Mouse (Mus musculus): ENCODE data around the gene Ildr2. TPM values are rescaled to one million over a fixed set of nuclear protein-coding genes. Genes with fewer than 3 reads are reported as not detected.
A peak's percentile ranks its signal among the peaks of the same experiment; 100 is the strongest.

Ildr2 gene
- total and polyA plus RNA-seq, 2 experiments from 2014 or later, result 6.4 to 38.1 TPM

DNA sequence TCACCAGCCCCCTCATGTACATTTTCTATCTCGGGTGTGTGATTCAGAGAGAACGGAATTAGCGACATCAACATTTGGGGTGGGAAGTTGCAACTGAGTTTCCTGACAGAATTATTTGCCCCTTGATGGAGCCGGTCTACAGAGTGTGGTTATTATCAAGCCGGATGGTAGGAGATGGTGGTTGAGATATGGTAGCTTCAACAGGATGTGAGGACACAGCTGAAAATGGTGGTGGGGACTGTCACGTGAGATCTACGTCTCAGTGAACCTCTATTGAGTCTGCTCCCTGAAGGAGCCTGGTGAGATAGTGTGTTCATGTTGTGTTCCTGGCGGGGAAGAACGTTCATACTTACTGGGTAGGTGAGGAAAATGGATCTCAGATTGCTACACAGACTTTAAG is 13.0 kb downstream of the Ildr2 start:
- no peaks in the 10 kb centered on the region for H3K36me3 ChIP-seq (ENCODE audit: insufficient read depth)
- DNase-seq (no peak), ATAC-seq (no peak)
- TF ChIP-seq CTCF (IDR thresholded peaks at IDR 0.05; ENCODE audit: low read depth), result no peak
- H3K9me3 ChIP-seq (ENCODE audit: low read length), result no peaks in the 10 kb centered on the region
- no peaks in the 10 kb centered on the region for H3K4me1 ChIP-seq (ENCODE audit: insufficient read depth)
- H3K27ac ChIP-seq (ENCODE audit: low read depth, low read length), result no peak overlapping the region
- H3K4me2 ChIP-seq (ENCODE audit: low read depth), result no peak overlapping the region
- no peak overlapping the region for H3K4me3 ChIP-seq (ENCODE audit: low read depth, low read length)
- H3K9ac ChIP-seq, result no peak overlapping the region
- H3K27me3 ChIP-seq (ENCODE audit: insufficient read depth, low read length), result no peaks in the 10 kb centered on the region
- 97% methylated on average over 9 of the region's 9 CpGs for WGBS

DNA sequence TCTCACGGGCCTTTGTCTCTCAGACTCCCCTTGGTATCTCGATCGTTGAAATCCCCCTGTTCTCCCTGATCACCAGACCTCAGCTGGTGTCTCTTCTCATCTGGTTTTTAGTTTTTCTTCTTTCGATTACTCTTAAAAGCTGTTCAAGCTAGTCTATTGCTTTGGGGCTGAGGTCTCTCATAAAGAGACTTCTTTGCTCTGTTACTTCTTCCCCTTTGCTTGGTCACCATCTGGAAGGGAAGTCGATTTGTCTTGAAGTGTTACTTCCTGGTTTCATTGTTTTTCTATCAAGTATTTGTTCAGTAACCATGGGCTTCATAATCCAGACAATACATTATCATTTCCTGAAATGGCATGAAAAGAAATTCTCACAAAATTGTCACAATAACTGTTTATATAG is 14.3 kb downstream of the Ildr2 start:
- Histone ChIP-seq H3K4me1 (ENCODE audit: insufficient read depth) (no peaks in the 10 kb centered on the region), H3K4me3 (ENCODE audit: low read depth, low read length) (no peak overlapping the region), H3K4me2 (ENCODE audit: low read depth) (no peak overlapping the region), H3K27ac (ENCODE audit: low read depth, low read length) (no peak overlapping the region), H3K36me3 (ENCODE audit: insufficient read depth) (no peaks in the 10 kb centered on the region), H3K27me3 (ENCODE audit: insufficient read depth, low read length) (no peaks in the 10 kb centered on the region), H3K9ac (no peak overlapping the region), H3K9me3 (ENCODE audit: low read length) (no peaks in the 10 kb centered on the region)
- ATAC-seq (no peak), DNase-seq (no peak)
- WGBS, result 94% methylated on average over 5 of the region's 5 CpGs
- TF ChIP-seq CTCF (IDR thresholded peaks at IDR 0.05; ENCODE audit: low read depth), result no peak

DNA sequence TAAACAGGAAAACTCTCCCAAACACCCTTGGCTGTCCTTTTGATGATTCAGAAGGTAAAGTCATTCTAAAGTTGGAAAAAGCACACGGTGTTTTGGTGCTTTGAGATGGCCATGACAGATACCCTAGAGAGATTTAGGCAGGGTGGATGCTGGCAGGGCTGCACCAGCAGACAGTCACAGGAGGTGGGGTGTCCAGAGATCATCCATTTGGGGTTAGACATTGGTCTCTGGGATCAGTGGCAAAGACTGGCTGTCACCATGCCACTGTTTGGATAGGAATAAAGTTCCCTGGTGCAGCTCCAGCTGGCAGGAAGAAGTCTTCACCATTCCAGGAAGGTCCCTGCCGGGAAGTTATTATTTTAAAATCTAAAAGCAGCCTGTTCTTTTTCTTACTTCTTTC is 24.8 kb downstream of the Ildr2 start:
- no peak for ATAC-seq
- no peak overlapping the region for H3K4me3 ChIP-seq (ENCODE audit: low read depth, low read length)
- no peak for DNase-seq
- TF ChIP-seq CTCF (IDR thresholded peaks at IDR 0.05; ENCODE audit: low read depth), result no peak
- peaks cover 42% of the 10 kb centered on the region for H3K4me1 ChIP-seq (ENCODE audit: insufficient read depth)
- no peak overlapping the region for H3K4me2 ChIP-seq (ENCODE audit: low read depth)
- H3K36me3 ChIP-seq (ENCODE audit: insufficient read depth), result no peaks in the 10 kb centered on the region
- no peak overlapping the region for H3K27ac ChIP-seq (ENCODE audit: low read depth, low read length)
- H3K27me3 ChIP-seq (ENCODE audit: insufficient read depth, low read length), result no peaks in the 10 kb centered on the region
- 24% methylated on average over 2 of the region's 2 CpGs for WGBS
- no peaks in the 10 kb centered on the region for H3K9me3 ChIP-seq (ENCODE audit: low read length)
- H3K9ac ChIP-seq, result no peak overlapping the region

DNA sequence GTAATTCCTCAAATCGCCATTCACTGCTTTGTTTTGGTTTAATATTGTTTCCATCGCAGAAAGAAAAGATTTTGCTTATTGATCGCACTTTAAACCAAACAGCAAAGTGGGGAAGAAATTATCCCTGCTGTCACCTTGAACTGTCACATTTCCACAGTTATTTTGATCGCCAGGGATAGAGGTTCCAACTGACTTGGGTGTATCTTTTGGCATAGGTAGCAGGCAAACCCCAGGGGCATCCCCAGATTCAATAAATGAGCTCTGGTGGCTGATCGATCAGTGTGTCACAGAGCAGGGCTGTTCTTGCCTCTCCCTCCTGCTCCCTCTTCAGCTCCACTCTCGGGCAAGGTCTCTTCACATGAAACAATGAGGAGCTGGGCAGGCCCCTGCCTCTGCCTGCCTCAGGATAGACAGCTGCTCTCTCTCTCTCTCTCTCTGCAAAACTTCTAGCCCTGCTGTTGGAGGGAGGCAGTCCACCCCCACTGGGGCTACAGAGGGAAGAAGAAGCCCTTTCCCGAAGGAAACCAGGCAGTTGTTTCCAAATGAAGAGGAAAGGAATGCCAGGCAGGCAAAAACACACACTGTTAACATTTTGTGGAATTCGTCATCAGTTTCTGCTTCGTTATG is 25.8 kb downstream of the Ildr2 start:
- DNase-seq (no peak), ATAC-seq (no peak)
- Histone ChIP-seq H3K36me3 (ENCODE audit: insufficient read depth) (no peaks in the 10 kb centered on the region), H3K9ac (no peak overlapping the region), H3K4me2 (ENCODE audit: low read depth) (no peak overlapping the region), H3K27me3 (ENCODE audit: insufficient read depth, low read length) (no peaks in the 10 kb centered on the region), H3K27ac (ENCODE audit: low read depth, low read length) (peak overlapping the region; percentile 77; the same call in 1 of the 2 replicates), H3K4me1 (ENCODE audit: insufficient read depth) (peaks cover 49% of the 10 kb centered on the region), H3K9me3 (ENCODE audit: low read length) (no peaks in the 10 kb centered on the region), H3K4me3 (ENCODE audit: low read depth, low read length) (no peak overlapping the region)
- 0 out of 2 replicates have a peak, but pooled peaks have one; percentile 3 for TF ChIP-seq CTCF (IDR thresholded peaks at IDR 0.05; ENCODE audit: low read depth)
- WGBS, result 14% methylated on average over 9 of the region's 9 CpGs

DNA sequence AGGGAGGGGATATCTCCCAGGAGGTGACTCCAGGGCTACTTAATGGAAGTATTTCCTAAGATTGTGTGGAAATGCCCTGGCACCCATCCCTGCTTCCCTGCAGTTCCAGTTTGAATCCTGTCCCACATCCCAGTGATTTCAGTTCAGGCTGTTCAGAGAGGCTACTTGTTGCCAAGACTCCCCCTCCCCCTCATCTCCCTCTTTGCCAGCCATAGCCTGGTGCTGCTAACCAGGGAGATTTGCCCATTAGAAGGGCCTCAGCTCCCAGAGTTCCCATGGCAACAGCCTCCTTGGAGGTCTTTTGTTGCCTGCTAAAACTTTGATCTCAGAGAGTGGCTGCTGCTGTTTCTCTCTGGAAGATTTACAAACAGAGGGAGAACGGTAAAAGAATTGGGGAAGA is 26.6 kb downstream of the Ildr2 start:
- H3K27ac ChIP-seq (ENCODE audit: low read depth, low read length), result peak overlapping the region; percentile 77
- WGBS, result 6% methylated on average over 1 of the region's 1 CpGs
- peak; percentile 88 for DNase-seq
- H3K27me3 ChIP-seq (ENCODE audit: insufficient read depth, low read length), result no peaks in the 10 kb centered on the region
- no peaks in the 10 kb centered on the region for H3K9me3 ChIP-seq (ENCODE audit: low read length)
- peaks cover 52% of the 10 kb centered on the region for H3K4me1 ChIP-seq (ENCODE audit: insufficient read depth)
- TF ChIP-seq CTCF (IDR thresholded peaks at IDR 0.05; ENCODE audit: low read depth), result no peak
- ATAC-seq, result peak; percentile 86
- no peaks in the 10 kb centered on the region for H3K36me3 ChIP-seq (ENCODE audit: insufficient read depth)
- peak overlapping the region; percentile 1; the same call in 1 of the 2 replicates for H3K4me2 ChIP-seq (ENCODE audit: low read depth)
- no peak overlapping the region for H3K4me3 ChIP-seq (ENCODE audit: low read depth, low read length)
- H3K9ac ChIP-seq, result no peak overlapping the region

DNA sequence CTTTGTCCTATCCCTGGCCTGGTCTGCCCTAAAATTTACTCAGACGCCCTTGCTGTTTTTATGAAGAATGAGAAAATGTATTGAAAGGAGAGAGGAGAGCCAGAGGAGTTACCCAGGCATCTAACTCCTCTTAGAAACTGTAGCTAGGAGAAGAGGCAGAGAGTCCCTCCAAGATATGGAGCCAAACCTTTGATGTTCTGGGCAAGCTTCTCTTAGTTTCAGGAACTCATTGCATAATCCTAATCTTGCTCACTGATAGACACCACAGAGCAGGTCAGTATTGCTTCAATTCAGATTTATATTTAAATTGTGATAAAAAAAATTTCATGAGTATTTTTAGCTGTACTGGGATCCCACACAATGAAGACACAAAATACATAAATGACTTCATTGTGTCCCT is 27.3 kb downstream of the Ildr2 start:
- no peak for DNase-seq
- Histone ChIP-seq H3K4me2 (ENCODE audit: low read depth) (0 out of 2 replicates have a peak overlapping the region, but pooled peaks have one; percentile 1), H3K4me1 (ENCODE audit: insufficient read depth) (peaks cover 52% of the 10 kb centered on the region)

DNA sequence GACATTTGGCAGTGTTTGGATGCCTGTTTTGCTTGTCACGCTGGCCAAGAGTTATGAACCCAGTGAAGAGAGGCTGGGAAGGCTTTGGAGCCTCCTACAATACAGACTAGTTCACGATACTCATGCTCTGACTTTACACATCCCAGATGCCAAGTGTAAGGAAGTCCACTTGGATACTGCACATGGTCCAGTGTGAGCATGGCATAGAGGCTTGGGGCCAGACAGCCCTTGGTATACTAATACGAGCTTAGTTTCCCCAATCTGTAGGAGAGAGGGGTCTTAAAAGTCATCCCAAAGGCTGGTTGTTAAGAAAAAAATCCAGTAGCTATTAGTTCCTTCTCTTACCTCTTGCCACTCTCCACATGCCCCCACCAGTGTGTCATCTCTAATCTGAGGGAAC is 27.9 kb downstream of the Ildr2 start:
- WGBS, result 30% methylated on average over 3 of the region's 3 CpGs
- ATAC-seq (no peak), DNase-seq (no peak)
- no peak for TF ChIP-seq CTCF (IDR thresholded peaks at IDR 0.05; ENCODE audit: low read depth)
- Histone ChIP-seq H3K9me3 (ENCODE audit: low read length) (no peaks in the 10 kb centered on the region), H3K4me3 (ENCODE audit: low read depth, low read length) (no peak overlapping the region), H3K36me3 (ENCODE audit: insufficient read depth) (no peaks in the 10 kb centered on the region), H3K27me3 (ENCODE audit: insufficient read depth, low read length) (no peaks in the 10 kb centered on the region), H3K27ac (ENCODE audit: low read depth, low read length) (0 out of 2 replicates have a peak overlapping the region, but pooled peaks have one; percentile 6), H3K4me2 (ENCODE audit: low read depth) (no peak overlapping the region), H3K4me1 (ENCODE audit: insufficient read depth) (peaks cover 53% of the 10 kb centered on the region), H3K9ac (no peak overlapping the region)

More for the DNA sequence above, 27.3 kb downstream of the Ildr2 start:
- Histone ChIP-seq H3K9me3 (ENCODE audit: low read length) (no peaks in the 10 kb centered on the region), H3K9ac (no peak overlapping the region), H3K27me3 (ENCODE audit: insufficient read depth, low read length) (no peaks in the 10 kb centered on the region), H3K36me3 (ENCODE audit: insufficient read depth) (no peaks in the 10 kb centered on the region), H3K4me3 (ENCODE audit: low read depth, low read length) (no peak overlapping the region), H3K27ac (ENCODE audit: low read depth, low read length) (peak overlapping the region; percentile 77)
- no peak for ATAC-seq
- TF ChIP-seq CTCF (IDR thresholded peaks at IDR 0.05; ENCODE audit: low read depth), result no peak
- WGBS, result 17% methylated on average over 1 of the region's 1 CpGs
